Mouse (Mus musculus): ENCODE results near the gene Socs3.

DNA sequence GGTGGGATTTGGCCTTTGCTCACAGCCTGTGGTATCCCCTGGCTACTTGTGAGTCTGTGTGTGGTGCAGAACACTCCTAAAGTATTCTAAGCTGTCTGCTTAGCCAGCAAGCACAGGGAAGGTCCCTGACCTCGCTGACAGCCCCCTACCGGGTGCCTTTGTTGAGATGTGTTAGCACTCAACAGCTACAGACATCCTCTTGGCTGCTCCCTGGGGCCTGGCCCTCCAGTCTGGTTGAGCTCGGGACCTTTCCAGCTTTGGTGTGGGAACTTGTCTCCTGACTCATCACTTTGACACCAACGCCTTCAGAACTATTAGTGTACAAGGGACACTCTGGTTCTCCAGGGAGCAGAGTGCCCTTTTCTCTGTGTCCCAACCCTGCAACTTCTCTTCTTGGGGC lies 28.0 kb downstream of the Socs3 start:
- no peak for TF ChIP-seq CTCF (conservative IDR thresholded peaks at IDR 0.05; ENCODE audit: insufficient read depth, insufficient read length, low read depth, low read length)
- no peak for TF ChIP-seq POLR2A (IDR thresholded peaks at IDR 0.05; ENCODE audit: low read depth, low read length)

Measured in kidney, adult 2 months (tissue).